Mouse (Mus musculus) hindlimb bud, embryonic 11.5 days (tissue): ENCODE results near the gene Nt5m.

Experiments used
- DNase-seq: peaks from one replicate; pipeline ENCODE4 v3.0.0-alpha.2; 2012; ENCODE audit warnings: low read depth, low spot score; ENCODE audit errors: extremely low spot score

Gene Nt5m

GRCm38 (mm10) chr11:59838426-59838825 lies 821 bp upstream of the Nt5m start:
- no peak for DNase-seq

- DNase-seq: peak; percentile 91
These were observed 346 bp downstream of the Nt5m start, which contains the start of gene Cops3 for GRCm38 (mm10) chr11:59839459-59840126. TSS of gene Cops3 (minus strand) at chr11:59839838.

- no peak for DNase-seq
These were observed 7.1 kb downstream of the Nt5m start for GRCm38 (mm10) chr11:59846311-59846710.

- no peak for DNase-seq
These were observed 7.9 kb downstream of the Nt5m start for GRCm38 (mm10) chr11:59847131-59847530.

GRCm38 (mm10) chr11:59847891-59848884 lies 8.9 kb downstream of the Nt5m start:
- DNase-seq: no peak

GRCm38 (mm10) chr11:59852865-59853264 lies 13.6 kb downstream of the Nt5m start:
- DNase-seq: no peak

- no peak for DNase-seq
These were observed 21.2 kb downstream of the Nt5m start for GRCm38 (mm10) chr11:59860467-59860866.

- no peak for DNase-seq
These were observed 25.1 kb downstream of the Nt5m start for GRCm38 (mm10) chr11:59864316-59864715.

- DNase-seq: no peak
These were observed 32.9 kb downstream of the Nt5m start for GRCm38 (mm10) chr11:59872124-59872523.

- DNase-seq: peak; percentile 76
These were observed 40.8 kb downstream of the Nt5m start for GRCm38 (mm10) chr11:59880031-59880430.

GRCm38 (mm10) chr11:59885217-59885986 lies 46.2 kb downstream of the Nt5m start:
- DNase-seq: no peak

- no peak for DNase-seq
These were observed 47.7 kb downstream of the Nt5m start for GRCm38 (mm10) chr11:59886952-59887351.

GRCm38 (mm10) chr11:59888151-59888550 lies 48.9 kb downstream of the Nt5m start:
- no peak for DNase-seq

- no peak for DNase-seq
These were observed 52.6 kb downstream of the Nt5m start for GRCm38 (mm10) chr11:59891854-59892253.

GRCm38 (mm10) chr11:59893153-59893788 lies 54.0 kb downstream of the Nt5m start:
- DNase-seq: no peak

GRCm38 (mm10) chr11:59894916-59895315 lies 55.7 kb downstream of the Nt5m start:
- no peak for DNase-seq

- no peak for DNase-seq
These were observed 56.1 kb downstream of the Nt5m start for GRCm38 (mm10) chr11:59895316-59895715.

- DNase-seq: no peak
These were observed 58.8 kb downstream of the Nt5m start for GRCm38 (mm10) chr11:59897981-59898599.

GRCm38 (mm10) chr11:59899711-59900685 lies 60.8 kb downstream of the Nt5m start:
- no peak for DNase-seq
